Mouse (Mus musculus) ES-E14 (cell line): ENCODE data around the gene Bmp2k. TPM values are rescaled to one million over a fixed set of nuclear protein-coding genes. Genes with fewer than 3 reads are reported as not detected.
"Not testable (repeated sequence)": the region's sequence is repeated elsewhere in the genome, so short reads cannot be mapped to it uniquely, and the experiment has no call there.

ENCODE experiments used
- DNase-seq: peaks from one replicate; pipeline ENCODE4 v3.0.0-alpha.2; 2013; ENCODE audit warnings: low read depth, low spot score
- H3K27ac ChIP-seq: 2 replicates; pipeline ENCODE4 v1.5.1; 2012; ENCODE audit warnings: low read depth, mild to moderate bottlenecking, low read length, moderate library complexity, mixed read lengths; ENCODE audit not compliant: poor library complexity, insufficient read depth, severe bottlenecking
- H3K36me3 ChIP-seq: 2 replicates; pipeline ENCODE4 v1.6.1; 2012; ENCODE audit warnings: mild to moderate bottlenecking, low read length, moderate library complexity, mixed read lengths; ENCODE audit not compliant: control insufficient read depth, poor library complexity, insufficient read depth, severe bottlenecking
- H3K4me1 ChIP-seq, 2 experiments: fragments of 150-350 bp in 1 of 2; sonication (generic) in 1 of 2; 2 replicates each; pipeline ENCODE4 v1.6.1; 2012; ENCODE audit warnings: low read length in 2 of 2, mild to moderate bottlenecking in 1 of 2, mixed read lengths in 1 of 2; ENCODE audit not compliant: control insufficient read depth in 2 of 2, insufficient read depth in 2 of 2, poor library complexity in 1 of 2
- H3K4me3 ChIP-seq, 2 experiments: fragments of 150-350 bp in 1 of 2; sonication (generic) in 1 of 2; 2 replicates each; pipeline ENCODE4 v1.5.1; 2012; ENCODE audit warnings: low read length in 2 of 2, low read depth in 1 of 2, mild to moderate bottlenecking in 1 of 2, mixed read lengths in 1 of 2; ENCODE audit not compliant: insufficient read depth in 1 of 2, poor library complexity in 1 of 2, severe bottlenecking in 1 of 2
- H3K9ac ChIP-seq: 2 replicates; pipeline ENCODE4 v1.6.1; 2012; ENCODE audit warnings: low read depth, mild to moderate bottlenecking, low read length, mixed read lengths; ENCODE audit not compliant: poor library complexity, insufficient read depth, severe bottlenecking
- H3K9me3 ChIP-seq: fragments of 150-350 bp; sonication (generic); 2 replicates; pipeline ENCODE4 v1.6.1; 2012; ENCODE audit warnings: low read depth, mild to moderate bottlenecking, low read length; ENCODE audit not compliant: control insufficient read depth, insufficient read depth
- CHD2 ChIP-seq: IDR thresholded peaks from 2 replicates; pipeline ENCODE4 v1.6.1; 2014; ENCODE audit warnings: mild to moderate bottlenecking, low read depth, low read length, inconsistent platforms
- HCFC1 ChIP-seq: IDR thresholded peaks from 2 replicates; pipeline ENCODE4 v1.6.1; 2012; ENCODE audit warnings: low read length, inconsistent platforms, borderline replicate concordance; ENCODE audit not compliant: insufficient read depth
- MAFK ChIP-seq: IDR thresholded peaks from 2 replicates; pipeline ENCODE4 v1.6.1; 2014; ENCODE audit warnings: mild to moderate bottlenecking, low read depth, low read length, inconsistent platforms; ENCODE audit not compliant: insufficient read depth
- ZC3H11A ChIP-seq: IDR thresholded peaks from 2 replicates; pipeline ENCODE4 v1.6.1; 2012; ENCODE audit warnings: low read depth, mild to moderate bottlenecking, inconsistent platforms, low read length, borderline replicate concordance
- ZNF384 ChIP-seq: IDR thresholded peaks from 2 replicates; pipeline ENCODE4 v1.6.1; 2012; ENCODE audit warnings: low read depth, low read length, inconsistent platforms
- in situ Hi-C, 2 experiments: fragments of 600-800 bp; cut with MboI; formaldehyde crosslinking; loops; one replicate each; pipeline ENCODE4 v1.15.1; 2025; ENCODE audit warnings: low sequenced_read_pairs in 2 of 2, inconsistent platforms in 1 of 2; ENCODE audit not compliant: unreplicated experiment in 2 of 2
- total RNA-seq: library from RNA; depleted of rRNA; stranded (reverse); fragments of 300-350 nt; gene quantifications from 2 replicates; pipeline ENCODE4 v1.2.3, GENCODE M21; 2012

Gene Bmp2k
- total RNA-seq, 1 experiment = 7.1 TPM

DNA sequence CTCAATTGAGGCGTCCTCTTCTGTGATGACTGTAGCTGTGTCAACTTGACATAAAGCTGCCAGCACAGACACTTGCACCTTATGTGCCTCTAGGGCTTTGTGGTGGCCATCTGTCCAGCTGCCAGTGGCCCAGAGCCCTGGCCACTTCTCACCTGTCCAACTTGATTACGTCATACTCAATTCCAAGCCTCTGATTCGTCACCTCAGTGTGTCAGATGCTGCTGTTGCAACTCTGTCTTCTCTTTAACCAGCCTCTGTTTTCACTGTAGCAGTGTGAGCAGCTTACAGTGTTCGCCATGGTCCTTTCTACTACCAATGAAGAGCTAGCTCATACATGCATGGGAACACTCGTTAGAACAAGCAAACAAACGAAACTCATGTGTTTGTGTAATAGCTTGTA, 28.2 kb downstream of the Bmp2k start:
- no peak overlapping the region for H3K4me3 ChIP-seq
- no peak overlapping the region for H3K9ac ChIP-seq
- no peak overlapping the region for H3K27ac ChIP-seq
- TF ChIP-seq CHD2 (no peak), MAFK (no peak), HCFC1 (no peak), ZC3H11A (no peak), ZNF384 (no peak)
- DNase-seq = no peak
- H3K4me1 ChIP-seq = no peaks in the 10 kb centered on the region
- no peaks in the 10 kb centered on the region; the same call in 1 of the 2 replicates for H3K36me3 ChIP-seq
- in situ Hi-C loops = no loop called here
- no peaks in the 10 kb centered on the region for H3K9me3 ChIP-seq

DNA sequence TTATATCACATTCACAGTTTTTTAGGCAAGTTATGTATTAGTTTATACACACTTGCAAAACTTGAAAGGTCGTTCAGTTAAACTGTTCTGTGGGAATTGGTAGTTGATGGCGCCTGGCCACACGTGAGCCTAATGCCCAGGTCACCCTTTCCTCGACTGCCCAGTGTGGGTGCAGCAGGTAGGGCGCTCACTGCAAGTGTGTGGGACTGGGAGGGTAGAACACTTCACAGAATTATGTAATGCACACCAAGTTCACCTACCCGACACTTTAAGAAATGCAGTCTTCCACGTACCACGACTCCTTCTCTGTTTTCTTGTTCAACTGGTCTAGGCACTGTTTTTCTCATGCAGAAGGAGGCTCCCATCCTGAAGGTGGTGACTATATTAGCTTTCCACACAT, 30.5 kb downstream of the Bmp2k start:
- in situ Hi-C loops = no loop called here
- Histone ChIP-seq H3K9me3 (no peaks in the 10 kb centered on the region), H3K27ac (no peak overlapping the region), H3K4me3 (no peak overlapping the region), H3K4me1 (no peaks in the 10 kb centered on the region), H3K36me3 (no peaks in the 10 kb centered on the region; the same call in 1 of the 2 replicates), H3K9ac (no peak overlapping the region)
- no peak for TF ChIP-seq HCFC1
- TF ChIP-seq MAFK = no peak
- TF ChIP-seq CHD2 = no peak
- no peak for DNase-seq

DNA sequence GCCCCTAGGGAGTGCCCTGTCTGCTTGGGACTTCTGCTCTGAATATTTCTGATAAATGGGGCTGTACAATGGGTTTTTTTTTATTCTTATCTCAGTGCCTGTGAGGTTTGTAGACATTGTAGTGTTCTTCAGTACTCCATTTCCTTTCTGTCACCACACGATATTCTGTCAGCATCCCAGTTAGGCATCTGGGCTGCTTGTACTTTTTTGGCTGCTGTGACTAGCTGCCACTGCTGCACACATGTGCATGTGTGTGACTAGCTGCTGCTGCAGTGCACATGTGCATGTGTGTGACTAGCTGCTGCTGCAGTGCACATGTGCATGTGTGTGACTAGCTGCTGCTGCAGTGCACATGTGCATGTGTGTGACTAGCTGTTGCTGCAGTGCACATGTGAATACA, 31.4 kb downstream of the Bmp2k start:
- in situ Hi-C loops = not testable (repeated sequence)

DNA sequence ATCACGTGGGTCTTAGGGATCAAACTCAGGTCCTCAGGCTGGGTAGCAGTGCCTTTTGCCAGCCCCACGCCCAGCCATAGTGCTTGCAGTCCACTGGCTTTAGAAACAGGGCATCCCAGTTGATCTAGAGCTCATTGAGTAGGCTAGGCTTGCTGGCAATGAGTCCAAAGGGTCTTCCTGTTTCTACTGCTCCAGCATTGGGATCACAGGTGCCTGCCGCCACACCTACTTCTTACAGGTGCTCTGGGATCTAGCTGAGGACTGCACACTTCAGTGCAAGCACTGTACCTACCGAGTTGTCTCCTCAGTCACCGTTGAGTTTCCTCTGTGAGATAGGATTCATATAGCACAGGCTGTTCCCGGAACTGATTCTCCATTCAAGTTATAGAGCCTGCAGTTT, 34.3 kb downstream of the Bmp2k start:
- H3K36me3 ChIP-seq = no peaks in the 10 kb centered on the region; the same call in 1 of the 2 replicates
- H3K4me1 ChIP-seq = no peaks in the 10 kb centered on the region
- no peak overlapping the region for H3K27ac ChIP-seq
- in situ Hi-C loops = no loop called here
- H3K9me3 ChIP-seq = no peaks in the 10 kb centered on the region
- DNase-seq = no peak
- no peak overlapping the region for H3K9ac ChIP-seq
- H3K4me3 ChIP-seq = no peak overlapping the region
- no peak for TF ChIP-seq ZNF384
- TF ChIP-seq CHD2 = no peak
- TF ChIP-seq ZC3H11A = no peak

More for the DNA sequence above, 31.4 kb downstream of the Bmp2k start:
- not testable (repeated sequence) for H3K27ac ChIP-seq, H3K9ac ChIP-seq, H3K9me3 ChIP-seq, DNase-seq, H3K4me1 ChIP-seq, H3K4me3 ChIP-seq, H3K36me3 ChIP-seq

DNA sequence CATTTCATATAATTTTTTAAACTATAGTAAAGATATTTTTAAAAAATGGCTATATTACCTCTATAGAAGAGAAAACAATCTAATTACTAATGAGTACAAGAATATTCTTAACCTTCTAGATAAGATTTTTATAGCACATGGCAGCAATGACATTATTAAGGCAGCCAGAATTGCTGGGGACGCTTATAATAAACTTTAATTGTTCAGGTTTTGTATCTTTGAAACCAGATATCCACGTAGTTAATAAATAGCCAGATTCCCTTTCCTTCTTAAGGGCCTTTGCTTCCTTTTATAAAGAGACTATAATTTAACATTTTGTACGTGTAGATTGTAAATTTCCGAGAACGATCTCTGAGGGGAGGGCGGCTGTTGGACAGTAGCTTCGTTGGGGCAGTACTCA, 47.8 kb downstream of the Bmp2k start:
- no peak for DNase-seq
- in situ Hi-C loops = no loop called here

More for the DNA sequence above, 47.8 kb downstream of the Bmp2k start:
- Histone ChIP-seq H3K4me1 (no peaks in the 10 kb centered on the region), H3K36me3 (peaks cover 3% of the 10 kb centered on the region; the same call in 1 of the 2 replicates), H3K9ac (no peak overlapping the region), H3K27ac (no peak overlapping the region), H3K4me3 (no peak overlapping the region), H3K9me3 (no peaks in the 10 kb centered on the region)
- TF ChIP-seq ZNF384 (no peak), CHD2 (no peak), HCFC1 (no peak), ZC3H11A (no peak), MAFK (no peak)
